Mouse (Mus musculus) kidney, postnatal 4 days (tissue): ENCODE results near the gene Olfr1111.
"Not testable (repeated sequence)": the region's sequence is repeated elsewhere in the genome, so short reads cannot be mapped to it uniquely, and the experiment has no call there.

Experiments
- DNase-seq, 2 experiments: peaks; one replicate each; pipeline ENCODE4 v3.0.0; 2021; ENCODE audit warnings: mixed read lengths in 2 of 2

Olfr1111 gene

DNA sequence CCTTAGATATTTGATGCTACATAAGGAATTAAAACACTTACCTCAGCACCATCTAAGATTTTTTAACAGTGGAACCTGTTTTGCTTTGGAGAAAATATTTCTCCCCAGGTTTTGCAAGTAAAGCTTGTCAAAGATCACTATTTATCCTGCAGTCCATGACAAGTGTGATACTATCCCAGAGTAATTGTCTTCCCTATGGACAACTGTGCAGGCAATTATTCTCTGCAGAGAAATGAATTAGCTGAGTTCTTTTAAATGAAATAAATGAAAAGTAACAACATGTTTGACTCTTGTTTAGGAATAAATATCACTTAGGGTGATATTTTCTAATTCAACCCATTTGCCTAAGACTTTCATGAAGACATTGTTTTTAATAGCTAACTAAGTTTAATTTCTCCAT is at the start of gene Olfr1111:
Olfr1111 (minus strand) TSS at position 101 of the 400 bp plus-strand sequence.
- DNase-seq: no peak

DNA sequence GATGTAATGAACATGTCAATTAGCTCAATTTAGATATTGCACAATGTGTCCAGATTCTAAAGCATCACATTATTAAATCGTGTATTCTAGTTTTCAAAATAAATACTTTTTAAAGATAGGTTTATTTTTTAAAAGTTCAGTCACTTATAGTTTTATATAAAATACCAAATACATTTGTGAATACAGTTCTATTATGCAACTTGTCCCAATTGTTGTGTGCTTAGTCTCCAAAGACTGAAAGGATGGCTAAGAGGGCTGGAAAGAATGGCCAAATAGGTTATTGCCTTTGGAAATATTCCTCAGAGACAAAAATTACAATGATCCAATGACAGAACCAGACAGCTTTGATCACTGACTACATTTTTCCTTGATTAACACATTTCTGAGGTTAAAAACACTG is 35.1 kb upstream of the Olfr1111 start, which contains the start of gene Olfr1112:
Olfr1112 (plus strand) TSS at position 301 of the 400 bp plus-strand sequence.
- DNase-seq: no peak

DNA sequence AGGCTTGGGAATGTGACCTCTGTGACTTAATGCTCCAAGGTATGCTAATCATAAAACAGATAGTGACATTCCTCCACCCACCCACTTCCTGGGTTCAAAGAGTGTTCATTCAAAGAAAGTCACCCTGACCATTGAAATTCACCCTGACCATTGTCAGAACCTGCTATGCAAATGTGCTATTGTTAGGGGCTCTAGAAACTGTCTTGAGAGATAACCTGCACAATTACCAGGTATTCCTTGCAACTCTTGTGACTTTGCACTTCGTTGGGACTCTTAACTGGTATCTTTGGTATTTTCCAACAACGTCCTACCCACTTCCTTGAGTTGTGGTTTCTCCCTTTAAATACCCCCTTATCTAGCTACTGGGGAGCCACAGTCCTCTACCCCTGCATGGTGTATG is 15.3 kb upstream of the Olfr1111 start:
- DNase-seq: not testable (repeated sequence)

DNA sequence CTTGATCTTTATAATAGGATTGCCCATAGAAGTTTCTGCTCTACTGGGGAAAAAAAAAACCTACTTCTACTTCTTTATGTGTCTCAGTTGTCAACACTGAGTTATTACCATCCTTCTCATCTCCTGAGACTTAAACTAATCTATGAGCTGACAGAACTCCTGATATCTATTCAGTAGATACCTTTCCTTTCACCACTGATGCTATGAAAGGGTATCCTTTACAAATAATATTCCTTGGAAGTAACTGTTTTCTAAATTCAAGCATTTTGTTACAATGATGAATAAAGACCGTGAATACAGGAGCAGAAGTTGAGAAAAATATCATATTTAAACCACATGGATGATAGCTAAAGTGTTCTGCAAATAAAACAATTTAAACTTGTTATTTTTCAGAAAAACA is 12.2 kb downstream of the Olfr1111 start, which contains the start of gene Olfr1110:
Olfr1110 (minus strand) TSS at position 101 of the 400 bp plus-strand sequence.
- no peak for DNase-seq

DNA sequence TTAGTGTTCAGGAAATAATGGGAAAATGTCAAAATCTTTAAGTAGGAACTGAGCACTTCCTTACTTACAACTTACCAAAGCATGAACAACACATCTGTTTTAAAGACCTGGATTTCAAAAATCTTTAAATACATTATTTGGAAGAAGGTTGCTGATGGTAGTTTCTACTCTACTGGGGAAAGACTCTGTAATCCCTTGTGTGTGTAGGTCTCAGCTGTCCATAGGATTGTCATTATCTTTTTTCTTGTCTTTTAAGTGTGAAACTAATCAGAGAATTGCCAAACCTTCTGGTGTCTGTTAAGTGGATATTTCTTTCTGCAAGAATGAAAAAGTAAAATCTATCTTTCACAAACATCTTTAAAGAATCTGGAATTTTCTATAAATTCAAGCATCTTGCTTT is 38.0 kb downstream of the Olfr1111 start, which contains the start of gene Olfr259:
Olfr259 (minus strand) TSS at position 101 of the 400 bp plus-strand sequence.
- no peak for DNase-seq
